Mouse (Mus musculus) mesoderm, embryonic 11.5 days (tissue): Measurements from ENCODE around the gene Pirt.

Source experiments
- DNase-seq: peaks from one replicate; pipeline ENCODE4 v3.0.0-alpha.2; 2012; ENCODE audit warnings: low read depth, low spot score

Pirt gene

GRCm38 (mm10) chr11:66911811-66912210, at the start of gene Pirt:
Gene Pirt (plus strand): TSS chr11:66911981.
- DNase-seq, result no peak

DNA sequence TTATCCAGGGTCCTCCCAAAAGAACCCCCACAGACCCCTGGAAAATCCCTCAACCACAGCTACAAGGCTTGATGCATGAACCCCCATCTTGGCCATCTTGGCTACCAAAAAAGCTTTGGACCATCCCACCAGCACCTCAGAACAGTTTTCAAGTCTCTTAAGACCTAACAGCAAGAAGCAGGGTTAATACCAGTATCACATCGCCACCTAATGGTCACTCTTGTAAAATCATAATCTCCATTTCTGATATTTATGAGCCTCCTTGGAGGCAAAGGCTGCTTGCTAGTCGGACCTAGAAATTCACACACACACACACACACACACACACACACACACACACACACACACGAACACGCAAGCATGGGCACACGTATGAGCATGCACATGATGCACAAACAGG, 40.1 kb upstream of the Pirt start:
- peak; percentile 69 for DNase-seq

- no peak for DNase-seq
These were observed 38.9 kb upstream of the Pirt start for GRCm38 (mm10) chr11:66872773-66873470.

DNA sequence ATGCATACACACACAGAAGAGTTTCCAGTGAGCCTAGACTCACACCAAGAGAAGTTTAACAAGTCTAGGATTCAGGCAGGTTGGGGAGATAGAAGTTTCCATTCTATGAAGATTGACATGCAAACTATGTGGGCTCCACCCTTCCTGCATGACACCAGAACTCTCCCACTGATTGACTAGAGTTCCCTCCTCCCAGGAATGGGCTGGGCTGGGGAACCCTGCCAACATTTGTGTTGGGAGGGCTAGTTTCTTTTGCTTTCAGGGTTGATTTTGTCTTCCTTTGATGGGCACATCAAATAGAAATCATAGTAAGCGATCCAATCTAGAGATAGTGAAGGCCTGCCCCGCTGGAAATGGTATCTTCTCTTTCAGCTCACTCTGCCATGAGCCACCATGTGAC, 30.5 kb upstream of the Pirt start:
- no peak for DNase-seq

DNA sequence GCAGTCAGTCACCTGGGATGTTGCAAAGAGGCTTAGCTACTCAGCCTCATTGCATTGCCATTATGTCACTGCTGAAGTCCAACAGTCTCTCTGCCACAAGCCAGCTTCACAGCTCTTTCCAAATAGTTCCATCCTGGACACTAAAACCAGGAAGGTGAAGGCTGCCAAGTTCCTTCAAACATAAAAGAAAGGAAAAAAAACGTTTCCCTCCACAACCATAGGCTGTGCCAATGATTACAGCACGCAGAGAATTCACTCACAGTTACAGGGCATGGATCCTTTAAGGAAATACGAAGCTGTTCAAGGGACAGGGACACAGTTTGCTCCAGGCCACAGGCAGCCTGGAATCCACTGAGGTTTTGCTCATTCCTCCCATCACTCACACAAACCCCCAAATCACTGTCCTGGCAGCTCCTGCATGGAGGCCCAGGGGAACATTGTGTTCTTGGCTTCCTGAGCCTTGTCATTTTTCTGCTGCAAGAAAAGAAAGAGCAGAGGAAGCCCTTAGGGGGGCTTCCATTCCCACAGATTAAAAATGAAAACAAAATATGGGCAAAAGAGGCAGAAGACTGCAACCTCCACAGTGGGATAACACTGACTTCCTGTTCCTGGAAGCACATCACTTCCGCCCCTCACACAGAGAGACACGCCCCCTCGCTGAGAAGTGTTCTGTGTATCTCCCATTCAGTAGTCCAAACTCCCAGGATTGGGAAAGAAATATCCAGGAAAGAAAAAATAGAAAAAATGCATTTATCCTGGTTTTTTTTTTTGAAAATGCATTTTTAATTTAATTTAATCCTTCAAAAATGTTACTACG, 29.3 kb upstream of the Pirt start:
- no peak for DNase-seq

DNA sequence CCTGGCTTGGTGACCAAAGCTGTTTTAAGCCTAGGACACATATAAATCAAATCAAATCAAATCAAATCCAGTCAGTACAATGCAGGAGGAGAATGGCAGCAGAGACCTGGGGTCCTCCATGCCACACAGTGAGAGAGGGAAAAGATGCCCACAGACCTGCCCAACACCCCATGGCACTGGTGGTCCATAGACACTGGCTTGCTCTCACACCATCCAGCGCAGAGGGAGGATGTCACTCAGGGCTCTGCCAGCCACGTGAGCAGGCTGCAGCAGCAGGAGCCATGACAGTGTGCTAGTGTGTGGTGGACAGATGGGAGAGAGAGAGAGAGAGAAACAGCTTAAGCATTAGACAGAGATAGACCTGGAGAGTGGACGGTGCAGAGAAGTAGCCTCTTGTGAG, 19.2 kb upstream of the Pirt start:
- no peak for DNase-seq

- no peak for DNase-seq
These were observed 13.0 kb upstream of the Pirt start for GRCm38 (mm10) chr11:66898747-66899146.

GRCm38 (mm10) chr11:66899426-66899825, 12.4 kb upstream of the Pirt start:
- DNase-seq, result peak; percentile 79

DNA sequence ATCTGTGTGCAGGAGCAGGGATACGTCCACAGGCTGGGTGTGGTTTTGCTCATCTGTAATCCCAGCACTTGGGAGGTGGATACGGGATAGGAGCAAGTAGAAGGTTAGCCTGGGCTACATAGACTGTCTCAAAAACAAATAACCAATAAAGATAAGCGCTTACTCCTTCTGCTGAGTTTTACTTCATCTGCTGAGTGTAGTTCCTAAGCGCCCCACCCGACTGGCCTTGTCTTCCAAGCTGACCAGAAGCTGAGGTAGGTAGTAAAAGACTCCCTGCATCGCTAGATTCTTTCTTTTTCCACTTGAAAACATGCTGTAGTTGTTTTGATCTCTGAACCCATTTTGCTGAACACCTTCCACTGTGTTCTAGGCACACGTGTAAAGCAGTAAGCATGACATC, 9.0 kb upstream of the Pirt start:
- DNase-seq, result no peak

- peak; percentile 89 for DNase-seq
These were observed 6.0 kb upstream of the Pirt start for GRCm38 (mm10) chr11:66905617-66906384.

DNA sequence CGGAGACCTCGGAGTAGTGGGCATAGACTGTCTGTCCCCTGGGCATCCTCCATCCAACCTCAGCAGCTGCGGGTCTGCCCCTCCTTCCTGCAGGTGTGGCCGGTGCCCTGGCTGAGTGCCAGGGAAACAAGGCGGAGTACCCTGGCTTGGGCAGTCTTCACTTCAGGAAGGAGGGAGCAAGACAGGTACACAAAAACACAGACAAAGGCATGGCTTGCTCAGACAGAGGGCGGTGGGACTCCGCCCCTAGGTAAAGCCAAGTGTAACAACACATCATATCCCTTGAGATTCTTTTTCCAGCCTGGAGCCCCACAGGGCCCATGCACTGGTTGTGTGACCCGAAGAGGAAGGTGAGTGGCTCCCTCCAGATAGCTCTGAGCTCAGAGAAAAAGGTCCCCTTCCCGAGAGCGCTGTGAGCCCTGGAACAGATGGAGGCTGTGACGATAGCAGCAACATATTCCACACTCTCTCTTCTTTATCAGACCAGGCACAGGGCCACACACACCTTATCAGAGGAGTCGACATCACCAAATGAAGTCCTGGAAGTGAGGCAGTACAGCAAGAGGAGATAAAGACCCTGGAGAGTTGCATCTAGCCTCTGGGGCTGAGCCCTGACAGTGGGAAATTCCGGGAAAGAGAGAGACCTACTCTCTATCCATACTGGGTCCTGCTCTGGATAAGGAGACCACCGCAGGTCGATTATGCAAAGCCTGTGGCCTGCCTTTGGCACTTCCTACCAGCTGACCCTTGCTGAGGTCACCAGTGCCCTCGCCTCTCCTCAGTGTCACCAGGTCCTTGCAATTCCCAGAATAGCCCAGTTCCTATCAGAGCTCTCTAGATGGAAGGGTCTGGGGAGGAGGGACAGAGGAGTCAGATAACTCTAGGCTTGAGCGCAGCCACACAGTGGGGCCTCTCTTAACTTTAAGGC, 1.0 kb downstream of the Pirt start:
- no peak for DNase-seq

- peak; percentile 37 for DNase-seq
These were observed 2.5 kb downstream of the Pirt start for GRCm38 (mm10) chr11:66914249-66914648.

DNA sequence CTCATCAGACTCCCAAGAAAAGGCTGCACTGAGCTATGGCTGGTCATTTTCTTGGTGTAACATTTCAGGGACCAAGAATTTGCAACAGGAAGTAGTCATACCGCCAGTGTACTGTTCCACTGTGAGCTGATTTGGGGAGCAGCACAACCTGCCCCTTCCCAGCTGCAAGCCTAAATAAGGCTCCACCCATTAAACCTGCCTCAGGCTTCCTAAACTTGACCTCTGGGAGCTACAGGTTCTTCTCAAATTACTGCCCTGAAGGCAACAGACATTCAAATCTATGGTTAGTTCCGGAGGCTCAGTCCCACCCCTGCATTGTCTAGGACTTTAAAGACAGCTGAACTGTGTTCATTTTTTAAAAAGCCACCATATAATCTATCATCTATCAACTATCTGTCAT, 8.2 kb downstream of the Pirt start:
- DNase-seq, result no peak

GRCm38 (mm10) chr11:66924095-66924823, 12.5 kb downstream of the Pirt start:
- no peak for DNase-seq

- DNase-seq, result no peak
These were observed 16.5 kb downstream of the Pirt start for GRCm38 (mm10) chr11:66928311-66928710.

DNA sequence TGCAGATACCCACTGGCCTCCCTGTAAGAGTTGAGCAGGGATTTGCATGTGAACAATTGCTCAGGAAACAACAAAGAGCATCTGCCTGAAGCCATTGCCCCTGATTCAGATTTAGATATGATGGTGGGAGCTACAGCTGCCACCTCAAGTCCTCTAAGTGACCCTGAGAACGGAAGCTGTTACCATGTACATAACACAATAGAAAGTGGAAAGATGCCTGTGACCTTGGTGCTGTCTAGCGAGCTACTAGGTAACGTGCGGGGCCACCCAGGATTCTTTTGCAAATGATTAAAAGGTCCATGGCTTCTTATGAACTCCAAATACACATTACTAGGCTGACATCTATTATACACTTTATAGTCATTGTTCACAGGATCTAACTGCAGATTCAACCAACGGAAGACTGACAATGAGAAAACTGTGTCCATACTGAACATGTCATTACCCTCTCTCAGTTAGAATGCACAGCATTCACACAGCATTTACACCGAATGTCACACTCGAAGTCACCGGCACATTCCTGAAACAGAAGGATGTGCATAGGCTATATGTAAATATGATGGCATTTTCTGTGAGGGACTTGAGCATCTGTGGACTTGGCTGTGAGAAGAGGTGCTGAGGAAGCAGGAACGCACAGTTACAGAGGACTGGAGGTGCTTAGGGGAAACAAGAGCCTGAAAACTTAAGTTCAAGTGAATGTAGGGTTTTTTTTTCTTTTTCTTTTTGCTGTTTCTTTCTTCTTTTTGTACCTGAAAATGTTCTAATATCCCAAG, 21.2 kb downstream of the Pirt start:
- DNase-seq, result no peak

- no peak for DNase-seq
These were observed 22.8 kb downstream of the Pirt start for GRCm38 (mm10) chr11:66934428-66935173.

DNA sequence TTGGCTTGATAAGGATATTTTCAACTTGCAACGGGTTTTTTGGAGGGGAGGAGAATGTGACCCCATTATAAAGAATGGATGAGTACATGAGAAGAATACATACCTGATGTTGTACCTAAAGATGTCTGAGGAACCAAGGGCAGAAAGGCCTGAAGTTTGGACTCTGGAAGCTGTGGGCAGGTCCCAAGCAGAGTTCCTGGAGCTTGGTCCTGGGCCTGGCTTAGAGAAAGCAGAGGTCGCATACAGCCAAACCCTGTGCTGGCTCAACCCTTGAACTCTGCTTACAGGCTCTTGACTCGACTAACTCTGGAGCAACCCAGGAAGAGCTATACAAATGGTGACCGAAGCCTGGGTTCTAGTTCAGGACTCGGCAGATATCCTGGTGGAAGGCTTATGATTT, 30.2 kb downstream of the Pirt start:
- no peak for DNase-seq

DNA sequence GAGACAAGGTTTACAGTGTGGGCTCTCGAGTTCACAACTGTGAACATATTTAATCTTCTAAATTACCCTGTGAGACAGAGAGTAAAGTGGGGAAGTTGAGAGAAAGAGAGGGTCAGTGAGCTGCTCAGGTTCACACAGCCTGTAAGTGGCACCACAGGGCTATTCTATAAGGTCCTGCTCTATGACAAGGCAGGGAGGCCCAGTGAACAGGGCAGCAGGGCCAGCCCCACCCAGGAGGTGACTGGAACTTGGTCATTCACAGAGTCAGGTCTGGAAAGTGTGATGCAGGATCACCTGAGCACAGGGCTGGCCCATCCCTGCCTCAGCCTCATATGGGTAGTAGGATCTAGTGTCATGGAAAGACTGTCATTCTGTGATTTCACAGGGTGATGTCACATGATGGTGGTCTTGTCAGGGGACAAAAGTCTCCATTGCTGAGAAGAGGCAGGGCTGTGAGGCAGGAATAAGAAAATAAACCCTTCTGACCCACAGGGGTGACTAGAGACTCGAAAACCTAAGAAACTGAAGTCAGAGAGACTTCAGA, 33.5 kb downstream of the Pirt start:
- DNase-seq, result no peak
